Mouse (Mus musculus): ENCODE measurements around the gene Slc37a2.

GRCm38 (mm10) chr9:37197067-37197466, 58.5 kb downstream of the Slc37a2 start:
- no peak for TF ChIP-seq CTCF (IDR thresholded peaks at IDR 0.05; ENCODE audit: borderline replicate concordance, extremely low read depth, insufficient read depth, insufficient read length)
- TF ChIP-seq POLR2A (IDR thresholded peaks at IDR 0.05; ENCODE audit: borderline replicate concordance, extremely low read depth, insufficient read depth, insufficient read length, poor library complexity, severe bottlenecking), result no peak
